Mouse (Mus musculus): ENCODE results near the gene Lamp2.

GRCm38 (mm10) chrX:38402004-38402403, 54.2 kb downstream of the Lamp2 start:
- no peak for TF ChIP-seq CTCF (IDR thresholded peaks at IDR 0.05; ENCODE audit: low read depth, low read length)
- TF ChIP-seq POLR2A (IDR thresholded peaks at IDR 0.05; ENCODE audit: borderline replicate concordance, low read depth, low read length), result no peak

Data from bone marrow macrophage, adult 2 months (primary cell).